Mouse (Mus musculus) left cerebral cortex, adult 11 months (tissue): Measurements from ENCODE around the gene Fbxw7.
"Not testable (repeated sequence)": the region's sequence is repeated elsewhere in the genome, so short reads cannot be mapped to it uniquely, and the experiment has no call there.

ENCODE experiments used
- DNase-seq: peaks from one replicate; pipeline ENCODE4 v3.0.0; 2022; ENCODE audit warnings: low spot score

Gene Fbxw7

DNA sequence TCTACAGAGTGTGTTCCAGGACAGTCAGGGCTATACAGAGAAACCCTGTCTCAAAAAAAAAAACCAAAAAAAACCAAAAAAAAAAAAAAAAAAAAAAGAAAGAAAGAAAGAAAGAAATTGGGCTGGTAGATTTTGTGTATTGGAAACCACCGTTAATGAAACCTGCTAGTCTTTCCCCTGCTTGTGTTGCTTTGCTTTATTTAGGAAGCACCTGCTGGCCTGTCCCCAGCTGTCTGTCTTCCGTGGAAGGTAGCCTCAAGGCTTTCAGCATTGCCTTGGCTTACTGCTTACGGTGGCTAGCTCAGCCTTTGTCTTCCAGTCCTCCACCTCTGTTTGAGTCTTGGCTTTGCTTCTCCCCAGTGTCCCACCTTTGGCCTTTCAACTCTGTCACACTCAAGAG lies 11.9 kb downstream of the Fbxw7 start:
- no peak for DNase-seq

DNA sequence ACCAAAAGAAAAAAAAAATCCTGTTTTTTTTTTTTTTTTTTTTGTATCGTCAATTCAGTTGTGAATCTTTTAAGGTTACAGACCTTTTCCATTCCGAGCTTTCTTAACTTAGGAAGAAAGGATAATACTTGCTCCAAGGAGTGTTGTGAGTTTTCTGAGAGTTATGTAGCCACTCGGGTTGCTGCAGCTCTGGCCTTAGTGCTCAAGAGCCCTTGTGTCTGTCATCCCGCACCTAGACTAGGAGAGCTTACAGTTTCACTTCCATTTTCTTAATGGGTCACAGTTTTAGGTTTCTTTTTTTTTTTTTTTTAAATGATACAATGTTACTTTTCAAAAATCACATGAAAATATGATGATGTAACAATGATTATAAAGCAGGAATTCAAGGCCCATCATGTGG lies 12.5 kb downstream of the Fbxw7 start:
- DNase-seq, result no peak

DNA sequence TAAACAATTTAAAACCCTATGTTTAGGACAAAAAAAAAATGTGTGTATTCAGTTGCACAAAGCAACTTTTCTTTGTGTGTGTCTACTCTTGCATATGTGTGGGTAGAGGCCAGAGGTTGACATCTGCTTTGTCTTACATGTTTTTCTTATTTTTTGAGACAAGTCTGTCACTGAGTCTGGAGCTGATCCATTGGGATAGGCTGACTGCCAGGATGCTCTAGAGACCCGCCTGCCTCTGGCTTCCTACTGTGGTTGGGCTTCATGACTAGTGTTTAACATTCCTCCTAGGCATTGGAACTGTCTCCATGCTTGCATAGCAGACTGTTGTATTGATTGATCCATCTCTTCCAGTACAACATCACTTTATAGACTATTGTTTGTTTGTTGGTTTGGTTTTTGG lies 14.3 kb downstream of the Fbxw7 start:
- DNase-seq, result no peak

DNA sequence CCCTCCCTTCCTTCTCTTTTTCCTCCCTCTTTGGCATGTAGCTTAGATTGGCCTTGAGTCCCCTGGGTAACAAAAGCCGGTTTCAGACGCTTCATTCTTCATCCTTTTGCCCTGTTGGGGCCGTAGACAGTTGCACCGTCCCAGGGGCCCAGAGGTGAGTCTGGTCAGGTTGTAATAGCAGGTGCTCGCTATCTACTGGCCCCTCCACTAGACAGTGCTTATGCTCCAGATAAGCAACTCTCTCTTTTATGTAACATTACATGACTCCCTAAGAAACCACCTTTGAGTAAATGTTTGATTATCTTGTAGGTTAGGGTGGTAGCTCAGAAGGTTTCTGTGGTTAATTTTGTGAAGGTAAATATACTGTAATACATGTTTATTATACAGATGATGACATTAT lies 21.0 kb downstream of the Fbxw7 start:
- no peak for DNase-seq

DNA sequence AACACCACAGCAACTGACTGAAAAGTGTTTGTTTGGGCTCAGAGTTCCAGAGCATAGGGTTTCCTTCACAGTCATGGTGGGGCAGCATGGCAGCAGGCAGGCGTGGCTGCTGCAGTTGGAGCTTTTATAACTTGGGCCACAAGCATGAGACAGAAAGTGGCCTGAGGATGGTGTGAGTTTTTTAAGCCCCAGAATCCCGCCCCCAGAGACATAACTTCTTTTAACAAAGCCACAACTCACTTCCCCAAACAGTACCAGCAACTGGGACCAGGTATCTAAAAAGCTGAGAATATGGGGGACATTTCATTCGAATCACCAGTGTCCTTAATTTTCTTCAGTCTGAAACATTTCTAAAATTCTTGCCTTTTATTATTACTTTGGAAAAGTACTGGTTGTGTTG lies 22.9 kb downstream of the Fbxw7 start:
- DNase-seq, result no peak

DNA sequence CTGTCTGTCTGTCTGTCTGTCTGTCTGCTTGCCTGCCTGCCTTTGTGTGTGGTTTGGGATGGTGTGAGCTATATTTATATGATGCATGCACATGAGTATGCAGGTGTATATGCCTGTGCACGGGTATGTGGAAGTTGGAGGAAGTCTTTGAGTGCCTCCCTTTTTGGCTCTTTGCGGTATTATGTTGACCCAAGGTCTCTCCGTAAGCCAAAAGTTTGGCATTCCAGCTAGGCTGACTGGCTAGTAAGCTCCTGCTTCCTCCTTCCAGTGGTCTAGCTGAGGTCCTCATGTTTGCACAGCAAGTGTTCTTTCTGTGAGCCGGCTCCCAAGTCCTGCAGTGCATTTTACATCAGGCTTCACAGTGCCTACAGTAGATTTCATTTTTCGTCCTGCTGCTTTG lies 24.4 kb downstream of the Fbxw7 start:
- DNase-seq, result no peak

DNA sequence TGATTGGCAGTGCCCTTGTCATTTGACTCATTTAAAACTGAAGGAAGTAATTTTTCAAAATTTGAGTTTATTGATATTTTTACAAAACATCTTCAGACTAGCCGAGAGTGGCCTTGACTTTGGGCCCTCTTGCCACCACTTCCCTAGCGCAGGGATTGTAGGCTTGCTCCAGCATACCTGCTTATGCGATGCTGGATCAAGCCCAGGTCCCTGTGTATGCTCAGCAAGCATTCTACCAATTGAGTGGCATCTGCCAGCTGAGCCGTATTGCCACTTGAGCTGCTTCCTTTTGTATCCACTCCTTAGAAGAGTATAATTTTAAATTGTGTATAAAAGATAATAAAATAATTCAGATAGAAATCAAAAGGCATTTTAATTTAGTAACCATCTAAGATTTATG lies 26.2 kb downstream of the Fbxw7 start:
- no peak for DNase-seq

DNA sequence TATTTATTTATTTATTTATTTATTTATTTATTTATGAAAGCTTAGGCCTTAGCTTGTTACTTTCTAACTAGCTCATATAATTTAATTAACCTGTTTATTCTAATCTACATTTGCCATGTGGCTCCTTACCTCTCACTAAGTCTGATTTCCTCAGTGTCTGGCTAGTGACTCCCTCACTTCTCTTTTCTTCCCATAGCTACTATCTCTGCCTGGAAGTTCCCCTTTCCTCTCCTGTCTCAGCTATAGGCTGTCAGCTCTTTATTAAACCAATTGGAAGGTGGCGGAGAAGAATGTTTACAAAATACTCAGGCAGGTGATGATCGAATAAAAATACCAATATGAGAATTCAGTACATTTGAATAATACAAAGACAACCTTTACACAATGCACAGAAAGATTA lies 27.7 kb downstream of the Fbxw7 start:
- no peak for DNase-seq

DNA sequence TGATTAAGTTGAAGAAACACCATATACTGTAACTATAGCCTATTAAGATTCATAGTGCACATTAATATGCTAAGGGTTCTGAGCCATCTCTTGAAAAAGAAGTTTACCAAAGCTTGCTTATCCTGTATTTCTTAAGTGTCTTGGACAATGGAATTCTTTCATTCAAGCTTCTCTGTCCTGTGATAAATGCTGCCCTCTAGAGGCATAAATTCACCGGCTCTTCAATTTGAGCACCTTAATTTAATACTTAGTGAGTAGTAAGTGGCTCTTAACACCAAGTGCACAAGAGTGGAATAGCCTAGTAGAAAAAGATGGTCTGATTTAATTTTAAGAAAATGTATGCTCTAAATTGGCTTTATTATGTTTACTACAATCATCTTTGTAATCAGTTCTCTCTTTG lies 28.5 kb downstream of the Fbxw7 start:
- DNase-seq, result peak; percentile 70

DNA sequence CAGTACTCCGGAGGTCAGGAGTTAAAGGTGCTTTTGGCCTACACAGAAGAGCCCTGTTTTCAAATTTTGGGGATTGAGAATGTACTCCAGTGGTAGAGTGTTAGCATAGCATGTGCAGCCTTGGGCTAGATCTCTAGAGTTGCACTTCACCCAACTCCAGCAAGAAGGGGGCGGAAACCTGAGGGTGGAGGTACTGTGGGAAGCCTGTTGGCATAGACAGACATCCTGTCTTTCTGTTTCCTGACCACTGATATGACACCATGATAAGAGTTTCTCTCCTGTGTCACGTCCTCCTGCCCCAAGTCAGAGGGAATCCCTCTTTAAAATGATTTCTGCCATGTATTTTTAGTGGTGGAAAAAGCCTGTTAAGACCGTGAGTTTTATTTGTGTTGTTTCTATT lies 33.7 kb downstream of the Fbxw7 start:
- DNase-seq, result no peak

DNA sequence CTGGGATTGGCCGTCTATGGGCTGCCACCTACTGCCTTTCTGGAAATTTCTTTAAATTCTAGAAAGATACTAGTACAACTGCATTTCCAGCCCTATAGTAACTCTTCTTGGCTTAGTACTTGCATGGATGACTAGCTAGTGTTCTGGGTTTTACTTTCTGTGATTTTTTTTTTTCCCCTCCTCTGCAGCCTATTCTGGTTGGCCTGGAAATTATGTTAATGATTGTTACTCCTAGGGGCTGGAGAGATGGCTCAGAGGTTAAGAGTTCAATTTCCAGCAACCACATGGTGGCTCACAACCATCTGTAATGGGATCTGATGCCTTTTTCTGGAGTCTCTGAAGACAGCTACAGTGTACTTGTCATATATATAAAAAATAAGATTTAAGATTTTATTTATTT lies 35.4 kb downstream of the Fbxw7 start:
- DNase-seq, result no peak

DNA sequence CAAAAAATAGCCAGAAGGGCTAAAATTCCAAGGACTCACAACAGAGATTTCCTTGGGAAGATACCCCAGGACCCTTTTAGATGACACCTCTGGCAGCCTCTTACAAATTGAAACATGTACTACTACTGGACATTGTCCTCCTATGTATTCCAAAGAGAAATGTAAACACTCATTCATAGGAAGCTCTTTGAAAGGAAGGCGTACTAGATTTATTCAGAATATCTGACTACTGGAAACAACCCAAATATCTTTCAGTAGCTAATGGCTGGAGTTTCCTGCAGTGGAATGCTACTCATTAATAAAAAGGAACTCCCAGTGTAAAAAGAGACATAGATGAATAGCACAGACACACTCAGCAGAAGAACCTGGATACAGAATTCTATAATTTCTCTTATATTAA lies 36.7 kb downstream of the Fbxw7 start:
- DNase-seq, result no peak

DNA sequence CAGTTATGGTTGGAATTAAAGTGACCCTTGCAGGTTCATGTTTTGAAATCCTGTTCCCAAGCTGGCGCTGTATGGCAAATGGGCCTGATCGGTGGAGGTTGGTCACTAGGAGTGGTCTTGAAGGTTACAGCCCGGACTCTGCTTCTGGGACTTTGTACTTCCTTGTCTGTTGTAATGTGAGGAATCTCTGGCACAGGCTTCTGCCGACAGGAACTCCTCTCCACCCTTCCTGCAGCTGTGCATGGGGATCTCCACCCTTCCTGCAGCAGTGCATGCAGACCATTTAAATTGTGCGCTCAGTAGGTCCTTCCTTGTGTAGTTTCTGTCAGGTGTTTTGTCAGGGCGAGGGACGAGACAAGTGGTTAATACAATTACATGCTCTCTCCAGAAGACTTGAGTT lies 37.8 kb downstream of the Fbxw7 start:
- no peak for DNase-seq

DNA sequence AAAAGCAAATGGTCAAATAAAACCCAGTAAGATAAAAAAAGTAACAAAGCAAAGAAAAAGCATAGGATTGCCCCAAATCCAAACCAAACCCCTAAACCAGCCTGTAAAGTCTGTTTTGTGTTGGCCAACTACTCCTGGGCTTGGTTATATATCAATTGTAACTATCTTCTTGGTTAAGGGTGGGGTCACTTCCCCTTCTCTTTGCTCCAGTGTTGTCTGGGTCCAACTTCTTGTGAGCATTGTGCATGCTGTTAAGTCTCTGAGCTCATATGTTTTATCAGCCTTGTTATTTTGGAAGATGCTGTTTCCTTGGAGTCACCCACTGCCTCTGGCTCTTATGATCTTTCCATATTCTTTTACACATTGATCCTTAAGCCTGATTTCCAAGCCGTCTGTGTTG lies 39.4 kb downstream of the Fbxw7 start:
- no peak for DNase-seq

DNA sequence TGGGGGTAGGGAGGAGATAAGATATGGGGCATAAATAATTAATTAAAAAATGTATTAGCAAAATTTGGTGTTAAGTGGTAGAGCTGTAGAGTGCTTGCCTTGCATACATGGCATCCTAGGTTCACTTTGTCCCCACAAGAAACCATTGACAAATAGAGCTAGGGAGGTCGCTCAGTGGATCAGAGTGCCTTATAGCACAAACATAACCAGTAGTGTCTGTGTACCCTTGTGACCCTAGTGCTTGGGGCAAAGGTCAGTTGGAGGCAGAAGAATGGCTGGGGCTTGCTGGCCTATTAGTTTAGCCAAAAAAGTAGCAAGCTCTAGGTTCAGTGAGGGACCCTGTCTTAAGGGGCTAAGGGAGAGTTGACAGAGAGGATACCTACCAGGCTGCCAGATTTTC lies 45.6 kb downstream of the Fbxw7 start:
- no peak for DNase-seq

DNA sequence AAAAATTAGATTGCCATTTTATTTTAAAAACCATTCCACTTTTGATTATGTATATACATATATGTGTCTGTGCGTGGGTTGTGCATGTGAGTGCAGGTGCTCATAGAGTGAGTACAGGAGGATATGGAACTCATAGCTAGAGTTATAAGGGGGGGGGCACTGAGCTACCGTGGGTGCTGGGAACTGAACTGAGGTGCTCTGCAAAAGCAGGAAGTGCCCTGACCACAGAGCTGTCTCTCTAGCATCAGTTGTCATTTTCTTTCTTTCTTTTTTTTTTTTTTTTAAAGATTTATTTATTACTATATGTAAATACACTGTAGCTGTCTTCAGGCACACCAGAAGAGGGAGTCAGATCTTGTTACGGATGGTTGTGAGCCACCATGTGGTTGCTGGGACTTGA lies 46.7 kb downstream of the Fbxw7 start:
- not testable (repeated sequence) for DNase-seq

DNA sequence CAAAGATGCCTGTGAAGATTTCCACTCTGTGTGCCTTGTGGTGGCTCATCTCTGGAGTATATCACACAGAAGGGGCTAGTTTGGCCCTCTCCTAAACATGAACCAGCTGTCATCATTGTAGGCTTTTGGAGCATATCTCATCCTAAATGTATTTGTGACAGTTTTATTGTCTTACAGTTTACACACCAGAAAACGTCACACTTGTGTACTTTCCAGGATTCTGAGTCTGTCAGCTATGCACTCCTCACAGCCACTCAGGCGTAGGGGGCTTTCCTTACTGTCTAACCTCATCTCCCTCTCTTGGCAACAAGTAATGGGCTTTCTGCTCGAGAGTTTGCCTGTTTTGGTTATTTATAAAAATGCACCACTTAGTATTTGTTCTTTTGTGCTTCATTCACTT lies 50.6 kb downstream of the Fbxw7 start:
- DNase-seq, result no peak

DNA sequence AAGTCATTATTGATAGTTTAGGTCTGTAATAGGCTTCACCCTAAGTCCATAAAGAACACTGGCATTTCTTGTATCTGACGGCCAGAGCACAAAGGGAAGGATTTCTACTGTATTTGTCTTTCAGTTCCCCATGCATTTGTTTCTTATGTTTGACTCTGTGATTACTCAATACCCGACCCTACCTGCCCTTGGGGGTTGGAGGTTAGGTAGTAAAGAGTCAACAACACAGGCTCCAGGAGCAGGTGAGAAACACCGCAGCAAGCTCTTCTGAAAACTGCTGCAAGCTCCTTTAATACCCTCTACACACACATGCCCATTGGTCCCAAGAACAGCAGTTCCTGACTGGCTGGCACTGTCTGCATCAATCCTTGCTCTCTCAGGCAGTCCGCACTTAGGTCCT lies 51.8 kb downstream of the Fbxw7 start:
- no peak for DNase-seq

DNA sequence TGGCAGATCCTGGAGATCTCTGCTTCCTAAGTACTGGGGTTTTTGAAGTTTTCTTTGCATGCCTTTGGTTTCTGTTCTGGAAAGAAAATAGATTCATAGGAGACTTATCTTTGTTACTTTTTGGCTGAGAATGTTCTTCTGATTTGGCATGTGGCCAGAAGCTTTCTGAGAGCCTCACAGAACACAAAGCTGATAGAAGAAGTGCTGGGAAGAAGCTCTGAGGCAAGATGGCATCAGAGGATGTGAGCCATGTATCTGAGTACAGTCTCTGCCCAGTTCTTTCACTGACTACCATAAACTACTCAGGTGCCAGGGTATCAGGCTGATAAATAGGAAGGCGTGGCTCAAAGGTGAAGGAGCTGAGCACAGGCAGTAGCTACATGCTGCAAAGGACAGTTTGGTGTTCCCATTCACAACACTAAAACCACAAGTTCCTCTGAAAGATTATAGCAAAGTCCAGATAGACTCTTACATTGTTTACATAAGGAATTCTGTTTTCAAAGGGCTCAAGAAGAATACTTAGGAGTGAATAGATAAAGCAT lies 52.4 kb downstream of the Fbxw7 start:
- DNase-seq, result no peak

DNA sequence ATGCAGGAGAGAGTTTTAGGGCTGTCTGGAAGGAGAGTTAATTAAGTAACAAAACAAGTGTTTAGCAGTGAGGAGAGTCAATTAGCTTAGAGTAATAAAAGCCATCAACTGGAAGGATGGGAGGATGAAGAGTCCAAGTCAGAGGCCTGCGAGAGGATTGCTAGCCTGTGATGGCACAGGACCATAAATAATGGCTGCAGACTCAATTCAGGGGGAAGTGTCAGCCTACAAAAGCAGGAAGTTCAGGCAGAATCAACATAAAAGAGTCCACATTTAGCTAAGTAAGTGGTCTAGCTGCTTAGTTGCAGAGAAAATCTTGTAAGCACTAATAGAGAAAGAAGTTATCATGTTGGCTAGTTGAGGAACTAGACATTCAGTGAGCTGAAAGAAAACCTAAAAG lies 52.9 kb downstream of the Fbxw7 start:
- DNase-seq, result no peak

DNA sequence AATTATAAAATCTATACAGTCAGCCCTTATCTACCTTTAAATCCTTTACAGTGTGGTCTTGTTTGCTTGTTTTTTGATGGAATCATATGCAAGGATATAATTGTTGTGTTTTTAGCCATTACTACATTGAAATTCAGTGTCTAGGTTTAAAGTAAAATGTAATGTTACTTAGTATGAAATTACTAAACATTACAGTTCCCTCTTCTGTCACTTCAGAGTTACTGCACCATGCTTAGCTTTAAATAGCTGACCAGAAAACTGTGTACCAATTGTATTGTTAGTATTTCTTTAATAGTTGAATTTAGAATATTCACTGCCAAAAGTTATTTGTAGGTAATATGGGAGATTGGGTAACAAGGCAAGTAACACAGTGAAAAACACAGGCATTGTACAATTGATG lies 55.1 kb downstream of the Fbxw7 start:
- no peak for DNase-seq

DNA sequence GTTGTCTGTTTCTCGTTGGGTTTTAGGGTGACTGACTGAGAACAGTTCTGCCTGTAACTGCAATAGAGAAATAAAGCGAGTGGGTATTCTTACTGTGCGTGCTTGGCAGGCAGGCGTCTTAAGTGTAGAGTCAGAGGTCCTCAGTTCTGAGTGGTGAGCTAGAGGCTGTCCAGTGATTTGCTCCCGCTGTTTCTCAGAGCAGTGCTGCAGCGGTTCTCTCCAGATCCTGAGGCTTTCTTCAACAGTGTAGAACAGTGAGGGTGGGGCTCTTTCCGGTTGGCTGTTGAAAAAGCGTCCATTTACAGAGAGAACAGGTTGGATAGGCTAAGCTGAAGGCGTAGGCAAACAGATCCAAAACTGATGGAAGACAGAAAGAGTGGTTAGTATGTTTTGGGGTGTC lies 60.2 kb downstream of the Fbxw7 start:
- DNase-seq, result no peak

DNA sequence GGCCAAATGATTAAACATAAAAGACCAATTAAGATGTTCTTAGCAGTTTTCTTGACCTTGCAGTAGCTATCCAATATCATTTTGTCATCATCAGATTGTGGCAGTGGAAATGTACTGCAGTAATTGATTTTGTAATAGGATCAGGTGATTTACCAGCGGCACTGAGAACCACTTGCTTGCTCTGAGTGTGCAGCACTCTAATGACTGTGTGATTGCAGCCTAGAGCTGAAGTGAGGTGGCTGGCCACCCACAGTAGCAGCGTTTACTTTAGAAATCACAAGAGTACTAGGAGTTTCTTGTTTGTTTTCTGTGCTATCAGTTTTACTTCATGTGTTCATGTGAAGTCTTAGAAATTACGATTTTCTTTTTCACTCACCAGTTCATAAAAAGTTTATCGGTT lies 61.1 kb downstream of the Fbxw7 start:
- DNase-seq, result no peak

DNA sequence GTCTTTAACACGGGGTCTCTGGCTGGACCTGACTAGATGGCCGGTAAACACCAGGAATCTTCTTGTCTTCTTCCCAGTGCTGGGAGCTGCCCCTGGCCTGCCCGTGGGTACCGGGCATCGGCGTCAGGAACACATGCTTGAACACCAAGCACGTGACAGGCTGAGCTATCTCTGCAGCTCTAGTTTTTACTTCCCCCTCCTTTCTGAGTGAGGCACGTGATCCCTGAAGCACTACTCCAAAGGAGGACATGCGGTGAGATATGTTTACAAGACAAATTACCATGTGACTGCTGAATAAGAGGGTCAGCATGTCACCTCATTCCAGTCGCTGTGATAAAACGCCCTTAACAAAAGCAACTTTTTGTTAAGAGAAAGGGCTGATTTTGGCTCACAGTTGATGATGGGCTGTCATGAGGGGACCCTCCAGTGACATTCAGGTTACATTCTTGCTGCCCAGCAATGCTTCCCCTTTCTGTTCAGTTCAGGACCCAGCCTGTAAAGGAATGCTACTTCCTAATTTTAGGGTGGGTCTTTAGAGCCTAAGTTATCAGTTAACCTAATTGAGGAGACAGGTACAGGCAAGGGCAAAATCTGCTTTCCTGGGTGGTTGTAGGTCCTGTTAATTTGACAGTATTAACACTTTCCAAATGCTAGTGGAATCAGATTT lies 68.9 kb downstream of the Fbxw7 start:
- no peak for DNase-seq

DNA sequence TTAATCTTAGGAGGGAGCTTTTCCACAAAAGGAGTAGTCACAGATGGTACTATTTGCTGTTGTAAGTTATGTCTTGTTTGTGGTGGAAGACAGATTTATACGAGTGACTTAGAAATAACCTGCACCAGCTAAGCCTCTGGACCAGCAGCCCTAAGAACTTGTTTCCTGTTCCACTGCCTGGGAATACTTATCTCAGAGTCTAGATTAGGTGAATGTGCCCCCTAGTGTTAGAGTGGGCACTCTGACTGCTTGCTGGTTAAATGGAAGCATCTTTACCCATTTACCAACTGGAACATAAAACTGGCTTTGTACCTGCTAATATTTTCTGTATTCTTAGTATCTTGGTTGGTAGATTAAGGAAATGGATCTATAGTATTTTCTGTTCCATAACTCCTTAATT lies 74.6 kb downstream of the Fbxw7 start:
- no peak for DNase-seq
